Comparison of ENCODE assay signal across 10 mouse cellular contexts in genomic region chr12:89258879-89259278, GRCm38 (mm10).
"Had no signal": no experiment of that assay in that cellular context is flagged by ENCODE, and none has a peak within 500 bp of the region (broad histone marks: within the 10 kb centered on the region; RNA-seq: fewer than 3 reads in every experiment).

No protein-coding gene starts in this region.

- H3K9me3 ChIP-seq: kidney, embryonic 15.5 days; limb, embryonic 13.5 days; midbrain, embryonic 13.5 days had no signal

- H3K4me3 ChIP-seq: kidney, embryonic 15.5 days; limb, embryonic 13.5 days; midbrain, embryonic 13.5 days had no signal

- DNase-seq: kidney, postnatal 14 days; left cerebral cortex, postnatal 4 days; lung, adult 18-20 months; right cerebral cortex, adult 18-20 months; right cerebral cortex, postnatal 25 days; thymus, postnatal 36 days had no signal

- H3K27me3 ChIP-seq: kidney, embryonic 15.5 days; limb, embryonic 13.5 days; midbrain, embryonic 13.5 days had no signal

- H3K4me1 ChIP-seq: kidney, embryonic 15.5 days; limb, embryonic 13.5 days had no signal

- H3K27ac ChIP-seq: kidney, embryonic 15.5 days; limb, embryonic 13.5 days; liver, embryonic 14.5 days had no signal

- H3K9ac ChIP-seq: kidney, embryonic 15.5 days; limb, embryonic 13.5 days; liver, embryonic 14.5 days; midbrain, embryonic 13.5 days had no signal

- H3K36me3 ChIP-seq: kidney, embryonic 15.5 days; limb, embryonic 13.5 days had no signal

- H3K4me2 ChIP-seq: kidney, embryonic 15.5 days; limb, embryonic 13.5 days; midbrain, embryonic 13.5 days had no signal

- ATAC-seq: midbrain, embryonic 13.5 days had no signal
